Mouse (Mus musculus) kidney, adult 2 months (tissue): Measurements from ENCODE around the gene Acsm5.

Experiments
- CTCF ChIP-seq: fragments of 200-500 bp; conservative IDR thresholded peaks from 2 replicates; pipeline ENCODE4 v1.5.1; 2011; ENCODE audit warnings: low read depth, mild to moderate bottlenecking, control low read depth, low read length, moderate library complexity, mixed read lengths; ENCODE audit not compliant: insufficient read depth, insufficient read length
- POLR2A ChIP-seq: fragments of 200-500 bp; IDR thresholded peaks from one replicate; pipeline ENCODE4 v1.6.1; 2011; ENCODE audit warnings: low read depth, low read length, control low read depth

DNA sequence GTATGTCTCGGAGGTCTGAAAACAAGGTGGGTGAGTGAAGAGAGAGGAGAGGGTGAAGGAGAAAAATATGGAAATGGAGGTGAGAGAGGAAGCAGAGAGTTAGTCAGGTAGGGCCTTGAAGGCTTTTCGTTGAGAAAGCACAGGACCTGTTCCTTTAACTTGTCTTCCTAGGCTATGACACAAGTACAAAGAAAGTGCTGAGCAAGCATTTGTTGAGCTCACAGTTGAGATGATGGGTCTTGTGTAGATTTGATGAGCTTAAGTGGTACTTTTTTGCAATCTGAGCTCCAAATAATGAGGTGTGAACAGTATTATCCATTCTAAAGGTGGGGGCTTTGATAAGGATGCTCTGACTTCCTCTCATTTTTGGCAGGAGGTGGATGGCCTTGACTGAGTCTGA is 15.1 kb downstream of the Acsm5 start:
- no peak for TF ChIP-seq POLR2A
- no peak for TF ChIP-seq CTCF
